Comparison of ENCODE assay signal across 32 mouse cellular contexts in the genomic region with DNA sequence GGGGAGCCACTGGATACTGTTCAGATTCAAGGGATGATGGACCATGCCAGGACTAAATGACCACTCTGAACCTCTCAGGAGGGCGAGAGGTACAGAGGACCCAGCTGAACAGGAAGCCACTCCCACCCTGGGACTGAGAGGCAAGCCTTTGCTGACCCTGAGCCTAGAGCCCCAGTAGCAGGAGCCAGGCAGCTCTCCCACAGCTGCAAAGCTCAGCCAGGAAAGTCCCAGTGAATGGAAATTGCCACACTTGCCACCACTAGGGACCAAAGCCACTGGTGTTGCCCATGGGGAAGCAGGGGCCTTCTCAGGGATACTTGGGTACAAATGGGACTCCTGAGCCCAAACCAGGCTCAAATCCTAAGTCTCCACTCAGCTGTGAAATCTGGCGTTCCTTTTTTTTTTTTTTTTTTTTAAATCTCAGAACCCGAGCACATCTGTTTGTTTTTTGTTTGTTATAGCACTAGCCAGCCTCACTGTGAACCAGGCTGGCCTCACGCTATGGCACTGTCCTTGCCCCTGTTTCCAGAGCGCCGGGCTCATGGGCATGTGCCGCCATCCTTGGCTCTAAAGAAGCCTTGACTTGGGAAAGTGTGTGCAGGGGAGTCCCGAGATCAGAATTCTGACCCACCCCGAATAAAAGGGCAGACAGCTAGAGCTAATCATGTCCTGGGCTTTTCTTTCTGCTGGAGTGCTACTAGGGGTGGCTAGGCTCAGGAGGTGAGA. TPM values are rescaled to one million over a fixed set of nuclear protein-coding genes. Genes with fewer than 3 reads are reported as not detected.
DNase-seq lines count a peak whose midpoint lies in the region.
"Had no signal": no experiment of that assay in that cellular context is flagged by ENCODE, and none has a peak within 500 bp of the region (broad histone marks: within the 10 kb centered on the region; RNA-seq: fewer than 3 reads in every experiment).

No protein-coding gene starts in this region.

- intact Hi-C loops in heart, postnatal 36 days (cut with DNase I), result no loop called here

- DNase-seq in adrenal gland, adult 2 months, result peak; percentile 62
- DNase-seq in adrenal gland, adult 18-20 months (ENCODE audit: low spot score in 2 of 2), result no peak
- peak; percentile 91 for DNase-seq in heart, adult 11 months
- DNase-seq in heart, postnatal 36 days, result no peak
- DNase-seq in A20 (ENCODE audit: low read depth, low spot score), result peak; percentile 38
- peak; percentile 51 for DNase-seq in induced T-regulatory cell, adult 2 months (ENCODE audit: low read depth)
- DNase-seq in kidney, postnatal 10 days, result no peak
- DNase-seq: cerebellum, adult 8-10 months; cerebellum, postnatal 36 days; gastrocnemius, postnatal 10 days; heart, adult 18-20 months; kidney, adult 18-20 months; liver, postnatal 0 days; lung, postnatal 10 days; retina, postnatal 1 day; right cerebral cortex, postnatal 25 days had no signal

RNA-seq across cellular contexts. Expression of a gene that starts 9.6 kb away (rescaled TPM):
- 10 to 100 TPM; 40.5 to 53.8 TPM for total RNA-seq in adrenal gland, adult 2 months (2021)
- polyA plus RNA-seq in adrenal gland, adult 2 months (2012; rRNA removed), result 33.0 and 42.8 TPM in 2 replicates
- total RNA-seq in adrenal gland, adult 18-20 months (2021), result 10 to 100 TPM; 45.7 to 53.6 TPM
- 10 to 100 TPM in 1 of 2 experiments, 1 to 10 TPM in 1; 9.7 to 13.9 TPM for total RNA-seq in heart, postnatal 36 days (2021)

RNA-seq across cellular contexts. Expression of a gene that starts 35.6 kb away (rescaled TPM):
- not detected for total RNA-seq in adrenal gland, adult 2 months (2021)
- not detected in 2 replicates for polyA plus RNA-seq in adrenal gland, adult 2 months (2012; rRNA removed)
- not detected for total RNA-seq in adrenal gland, adult 18-20 months (2021)
- total RNA-seq in heart, postnatal 36 days (2021), result not detected
- total RNA-seq: ES-E14; gastrocnemius, postnatal 10 days; heart, adult 18-20 months; heart, postnatal 25 days; layer of hippocampus, adult 18-20 months; layer of hippocampus, postnatal 25 days; left cerebral cortex, postnatal 10 days; megakaryocyte progenitor cell, adult 5-6 weeks; monocyte, adult 5-6 weeks had no signal
- polyA plus RNA-seq: embryonic facial prominence, embryonic 15.5 days; forebrain, embryonic 16.5 days; heart, embryonic 14.5 days; hindbrain, embryonic 13.5 days; inflammation-experienced regulatory T-cells, adult 6 months; limb, embryonic 12.5 days; liver, embryonic 11.5 days; liver, postnatal 0 days; midbrain, embryonic 13.5 days; neural tube, embryonic 11.5 days had no signal

Comparison
In these comparisons a context has a peak if more than half of its experiments do, and no peak if none do; other contexts are left out.
1. DNase-seq: peak in adrenal gland, adult 2 months (single experiment), heart, adult 11 months (single experiment), A20 (single experiment) and induced T-regulatory cell, adult 2 months (single experiment); none in adrenal gland, adult 18-20 months (0 of 2), heart, postnatal 36 days (0 of 2) and kidney, postnatal 10 days (single experiment).